Mouse (Mus musculus): Measurements from ENCODE around the gene Dync1i1. TPM values are rescaled to one million over a fixed set of nuclear protein-coding genes. Genes with fewer than 3 reads are reported as not detected.
A peak's percentile ranks its signal among the peaks of the same experiment; 100 is the strongest.
"Not testable (repeated sequence)": the region's sequence is repeated elsewhere in the genome, so short reads cannot be mapped to it uniquely, and the experiment has no call there.

Gene Dync1i1
- 62.1 and 69.3 TPM in 2 replicates for total RNA-seq (2014; rRNA removed)
- 60.6 and 64.7 TPM in 2 replicates for polyA plus RNA-seq (2015; fragmentation: Nextera tagmentation; extraction: Ambion mirVana)

DNA sequence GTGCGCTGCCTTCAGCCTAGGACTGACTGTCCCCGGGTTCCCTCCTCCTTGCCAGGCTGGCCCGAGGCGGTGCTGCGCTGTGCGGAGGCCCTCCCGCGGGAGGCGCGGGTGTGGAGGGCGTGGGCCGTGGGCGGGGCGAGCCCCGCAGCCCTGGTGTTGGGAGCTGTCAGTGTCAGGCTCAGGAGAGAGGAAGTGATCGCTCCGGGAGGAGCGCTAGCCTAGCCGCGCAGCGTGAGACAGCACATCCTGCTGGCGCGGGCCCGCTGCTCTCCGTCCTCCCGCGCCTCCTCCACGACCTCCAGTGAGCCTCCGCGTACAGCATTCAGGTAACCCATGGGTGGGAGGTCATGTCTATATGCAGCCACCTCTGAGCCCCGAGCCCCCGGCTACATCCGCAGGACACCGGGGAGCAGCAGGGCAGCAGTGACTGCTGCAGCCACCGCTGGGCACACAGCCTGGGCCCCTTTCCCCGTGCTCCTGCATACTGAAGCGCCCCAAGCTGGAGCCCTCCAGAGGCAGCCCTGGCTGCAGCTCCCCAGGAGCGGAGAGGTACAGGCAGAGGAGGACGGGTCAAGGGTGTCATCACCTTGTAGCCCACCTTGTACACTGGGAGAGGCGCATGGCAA is at the start of gene Dync1i1:
Gene Dync1i1 (plus strand): TSS at position 29 of the 626 bp plus-strand sequence.
- peak; percentile 59 for DNase-seq (ENCODE audit: low spot score)
- peak; percentile 9; the same call in 1 of the 2 replicates for TF ChIP-seq CTCF (IDR thresholded peaks at IDR 0.05; ENCODE audit: low read depth)
- Histone ChIP-seq H3K27ac (peak within 1 kb of the TSS; percentile 74), H3K4me2 (ENCODE audit: low read depth, low read length) (peak within 1 kb of the TSS; percentile 94), H3K9ac (replicated peaks; ENCODE audit: low read length) (peak within 1 kb of the TSS; percentile 65), H3K4me3 (ENCODE audit: low read length) (peak within 1 kb of the TSS; percentile 59), H3K4me1 (ENCODE audit: insufficient read depth, low read length) (no peaks in the 10 kb centered on the region), H3K36me3 (ENCODE audit: insufficient read depth, low read length) (no peaks in the 10 kb centered on the region), H3K27me3 (ENCODE audit: insufficient read depth, low read length) (no peaks in the 10 kb centered on the region), H3K9me3 (ENCODE audit: low read length) (no peaks in the 10 kb centered on the region)
- WGBS: 1% methylated on average over 35 of the region's 40 CpGs
- ATAC-seq: peak; percentile 87

DNA sequence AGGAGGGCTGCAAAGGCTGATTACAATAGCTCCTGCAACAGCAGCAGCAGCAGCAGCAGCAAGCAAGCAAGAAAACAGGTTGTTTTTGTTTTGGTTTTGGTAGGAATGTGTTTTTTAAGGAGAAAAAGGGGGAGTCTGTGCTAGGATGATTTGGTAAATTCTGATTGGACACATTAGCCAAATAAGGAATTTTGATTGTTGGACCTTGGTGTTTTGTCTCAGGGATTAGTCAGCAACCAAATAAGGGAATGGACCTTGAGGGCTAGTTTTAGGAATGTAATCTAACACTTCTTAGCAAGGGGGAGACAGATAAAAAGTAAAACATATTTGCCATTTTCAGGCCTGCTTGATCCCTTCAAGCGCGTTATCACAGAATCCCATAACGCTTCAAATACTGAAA is 45.7 kb upstream of the Dync1i1 start:
- Histone ChIP-seq H3K9ac (replicated peaks; ENCODE audit: low read length) (no peak overlapping the region), H3K27me3 (ENCODE audit: insufficient read depth, low read length) (no peaks in the 10 kb centered on the region), H3K4me1 (ENCODE audit: insufficient read depth, low read length) (no peaks in the 10 kb centered on the region), H3K9me3 (ENCODE audit: low read length) (no peaks in the 10 kb centered on the region), H3K4me3 (ENCODE audit: low read length) (no peak overlapping the region), H3K4me2 (ENCODE audit: low read depth, low read length) (no peak overlapping the region), H3K36me3 (ENCODE audit: insufficient read depth, low read length) (no peaks in the 10 kb centered on the region), H3K27ac (no peak overlapping the region)
- DNase-seq (ENCODE audit: low spot score): no peak
- ATAC-seq: no peak
- no peak for TF ChIP-seq CTCF (IDR thresholded peaks at IDR 0.05; ENCODE audit: low read depth)
- 94% methylated on average over 3 of the region's 3 CpGs for WGBS

DNA sequence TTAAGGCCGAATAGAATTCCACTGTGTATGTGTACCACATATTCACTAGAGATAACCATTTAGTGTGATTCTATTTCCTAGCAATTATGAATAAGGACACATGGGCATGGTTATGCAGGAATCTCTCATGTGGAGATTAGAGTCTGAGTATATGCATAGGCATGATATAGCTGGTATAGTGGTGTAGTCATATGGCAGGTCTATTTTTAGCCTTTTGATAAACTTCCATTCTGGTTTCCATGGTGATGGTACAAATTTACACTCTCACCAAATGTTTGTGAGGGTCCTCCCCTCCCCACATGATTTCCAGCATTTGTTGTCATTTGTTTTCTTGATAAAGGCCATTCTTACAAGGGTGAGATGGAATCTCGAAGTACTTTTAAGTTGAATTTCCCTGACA is 23.6 kb upstream of the Dync1i1 start:
- Histone ChIP-seq H3K4me3 (ENCODE audit: low read length) (no peak overlapping the region), H3K9me3 (ENCODE audit: low read length) (no peaks in the 10 kb centered on the region), H3K4me1 (ENCODE audit: insufficient read depth, low read length) (no peaks in the 10 kb centered on the region), H3K4me2 (ENCODE audit: low read depth, low read length) (no peak overlapping the region), H3K9ac (replicated peaks; ENCODE audit: low read length) (no peak overlapping the region), H3K36me3 (ENCODE audit: insufficient read depth, low read length) (no peaks in the 10 kb centered on the region), H3K27ac (no peak overlapping the region), H3K27me3 (ENCODE audit: insufficient read depth, low read length) (no peaks in the 10 kb centered on the region)
- WGBS: 77% methylated on average over 2 of the region's 2 CpGs
- no peak for ATAC-seq
- no peak for TF ChIP-seq CTCF (IDR thresholded peaks at IDR 0.05; ENCODE audit: low read depth)
- DNase-seq (ENCODE audit: low spot score): no peak

DNA sequence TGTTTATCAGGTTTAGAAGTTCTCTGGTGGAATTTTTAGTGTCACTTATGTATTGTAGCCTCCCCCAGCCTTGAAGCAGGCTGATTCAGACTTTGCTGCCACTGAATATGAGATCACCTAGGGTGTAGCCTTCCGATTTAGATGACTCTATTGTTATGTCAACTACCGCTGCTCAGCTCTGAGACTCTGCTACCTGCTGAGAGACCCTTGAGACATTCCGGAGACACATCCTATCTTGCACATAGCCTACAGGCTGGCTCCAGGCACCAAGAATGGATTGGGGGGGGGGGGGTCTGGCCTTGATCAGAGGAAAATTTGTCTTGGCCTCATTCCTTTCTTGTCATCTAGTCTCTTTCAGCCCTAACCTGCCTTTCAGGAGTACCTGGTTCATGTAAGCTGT is 17.5 kb upstream of the Dync1i1 start:
- not testable (repeated sequence) for H3K4me2 ChIP-seq (ENCODE audit: low read depth, low read length); H3K9me3 ChIP-seq (ENCODE audit: low read length); H3K36me3 ChIP-seq (ENCODE audit: insufficient read depth, low read length); H3K27me3 ChIP-seq (ENCODE audit: insufficient read depth, low read length); H3K4me3 ChIP-seq (ENCODE audit: low read length); H3K4me1 ChIP-seq (ENCODE audit: insufficient read depth, low read length); H3K27ac ChIP-seq; H3K9ac ChIP-seq (replicated peaks; ENCODE audit: low read length); ATAC-seq; DNase-seq (ENCODE audit: low spot score)
- 24% methylated on average over 3 of the region's 3 CpGs for WGBS

DNA sequence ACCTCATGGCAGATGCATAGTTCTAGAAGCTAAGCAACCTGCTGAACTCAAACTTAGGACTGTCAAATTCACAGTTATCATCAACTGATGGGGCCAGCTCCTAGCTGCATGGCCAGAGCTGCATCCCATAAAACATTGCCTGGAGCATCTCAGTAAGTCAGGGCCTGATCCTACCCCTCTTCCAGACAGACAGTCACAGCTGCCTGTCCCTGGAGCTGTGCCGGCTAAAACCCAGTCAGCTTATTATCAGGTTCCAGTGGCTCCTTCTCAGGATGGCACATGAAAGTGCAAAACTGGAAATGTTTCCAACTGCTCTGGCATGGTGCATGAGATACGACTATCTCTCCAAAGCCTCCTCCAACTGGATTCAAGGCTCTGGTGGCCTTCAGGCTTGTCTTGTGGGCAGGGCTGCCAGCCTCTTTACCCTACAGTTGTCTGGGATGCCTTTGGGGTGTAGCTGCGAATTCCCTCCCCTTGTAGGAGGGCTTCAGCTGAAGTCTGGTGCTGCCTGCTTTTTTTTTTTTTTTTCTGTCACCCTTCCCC is 15.3 kb upstream of the Dync1i1 start:
- WGBS: 76% methylated on average over 3 of the region's 3 CpGs
- no peaks in the 10 kb centered on the region for H3K36me3 ChIP-seq (ENCODE audit: insufficient read depth, low read length)
- H3K4me2 ChIP-seq (ENCODE audit: low read depth, low read length): no peak overlapping the region
- no peak overlapping the region for H3K27ac ChIP-seq
- no peak for TF ChIP-seq CTCF (IDR thresholded peaks at IDR 0.05; ENCODE audit: low read depth)
- ATAC-seq (no peak), DNase-seq (ENCODE audit: low spot score) (no peak)
- H3K9me3 ChIP-seq (ENCODE audit: low read length): no peaks in the 10 kb centered on the region
- H3K9ac ChIP-seq (replicated peaks; ENCODE audit: low read length): no peak overlapping the region
- H3K4me3 ChIP-seq (ENCODE audit: low read length): no peak overlapping the region
- H3K27me3 ChIP-seq (ENCODE audit: insufficient read depth, low read length): no peaks in the 10 kb centered on the region
- no peaks in the 10 kb centered on the region for H3K4me1 ChIP-seq (ENCODE audit: insufficient read depth, low read length)

DNA sequence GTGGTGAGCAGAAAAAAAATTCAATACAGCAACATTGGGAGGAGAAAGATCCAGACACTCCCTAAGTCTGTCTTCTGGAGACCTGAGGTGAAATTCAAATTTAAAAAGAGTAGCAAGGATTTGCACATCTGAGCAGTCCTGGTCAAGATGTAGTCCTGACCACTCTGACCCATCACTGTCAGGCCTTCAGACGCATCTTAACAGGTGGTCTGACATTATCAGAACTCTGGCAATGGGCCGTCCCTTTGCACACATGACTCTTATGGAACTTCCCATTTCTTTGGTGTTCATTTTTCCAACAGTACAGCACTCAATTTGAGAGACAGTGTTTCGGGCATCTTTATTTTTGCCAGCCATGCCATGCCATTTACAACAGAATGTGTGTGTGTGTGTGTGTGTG is 12.8 kb upstream of the Dync1i1 start:
- no peaks in the 10 kb centered on the region for H3K36me3 ChIP-seq (ENCODE audit: insufficient read depth, low read length)
- WGBS: 96% methylated on average over 3 of the region's 3 CpGs
- TF ChIP-seq CTCF (IDR thresholded peaks at IDR 0.05; ENCODE audit: low read depth): no peak
- no peaks in the 10 kb centered on the region for H3K9me3 ChIP-seq (ENCODE audit: low read length)
- H3K27me3 ChIP-seq (ENCODE audit: insufficient read depth, low read length): no peaks in the 10 kb centered on the region
- H3K9ac ChIP-seq (replicated peaks; ENCODE audit: low read length): no peak overlapping the region
- DNase-seq (ENCODE audit: low spot score): no peak
- H3K4me3 ChIP-seq (ENCODE audit: low read length): no peak overlapping the region
- ATAC-seq: no peak
- H3K4me2 ChIP-seq (ENCODE audit: low read depth, low read length): no peak overlapping the region
- no peaks in the 10 kb centered on the region for H3K4me1 ChIP-seq (ENCODE audit: insufficient read depth, low read length)
- no peak overlapping the region for H3K27ac ChIP-seq

DNA sequence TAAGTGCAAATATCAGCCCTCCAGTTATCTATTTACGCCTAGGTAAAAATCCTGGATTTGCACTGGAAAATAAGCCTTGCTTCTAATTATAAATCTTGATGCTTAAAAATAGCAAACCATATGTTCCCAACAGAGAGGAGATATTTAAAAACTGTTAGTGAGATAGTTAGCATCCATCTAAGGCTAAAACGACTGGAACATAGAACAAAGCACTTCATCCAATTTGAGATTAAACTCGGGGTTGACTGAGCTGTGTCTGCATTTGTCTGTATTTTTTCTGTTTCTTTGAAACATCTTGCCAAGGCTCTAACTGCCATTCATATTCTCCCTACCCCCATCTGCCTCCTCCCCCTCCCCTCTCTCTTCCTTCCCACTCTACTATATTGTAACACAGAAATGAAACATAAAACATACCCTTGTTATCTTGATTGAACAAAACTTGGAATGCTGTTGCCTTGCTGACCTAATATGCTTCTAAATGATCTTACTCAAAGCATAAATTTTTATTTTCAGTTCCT is 10.3 kb upstream of the Dync1i1 start:
- no peaks in the 10 kb centered on the region for H3K27me3 ChIP-seq (ENCODE audit: insufficient read depth, low read length)
- H3K4me2 ChIP-seq (ENCODE audit: low read depth, low read length): no peak overlapping the region
- ATAC-seq (no peak), DNase-seq (ENCODE audit: low spot score) (no peak)
- no peaks in the 10 kb centered on the region for H3K4me1 ChIP-seq (ENCODE audit: insufficient read depth, low read length)
- no peaks in the 10 kb centered on the region for H3K36me3 ChIP-seq (ENCODE audit: insufficient read depth, low read length)
- no peak overlapping the region for H3K4me3 ChIP-seq (ENCODE audit: low read length)
- WGBS: 70% methylated on average over 3 of the region's 3 CpGs
- H3K9me3 ChIP-seq (ENCODE audit: low read length): no peaks in the 10 kb centered on the region
- H3K9ac ChIP-seq (replicated peaks; ENCODE audit: low read length): no peak overlapping the region
- no peak overlapping the region for H3K27ac ChIP-seq
- TF ChIP-seq CTCF (IDR thresholded peaks at IDR 0.05; ENCODE audit: low read depth): no peak

All from hindbrain, postnatal 0 days (tissue).